Mouse (Mus musculus) cerebellum, adult 11-12 months (tissue): ENCODE measurements around the gene Gm20820.
"Not testable (repeated sequence)": the region's sequence is repeated elsewhere in the genome, so short reads cannot be mapped to it uniquely, and the experiment has no call there.

Experiments used
- DNase-seq: peaks from one replicate; pipeline ENCODE4 v3.0.0; 2022

Gene Gm20820

GRCm38 (mm10) chrY:86061472-86061871, at the start of gene Gm20820:
Gene Gm20820, plus strand, starts transcription at chrY:86061772.
- not testable (repeated sequence) for DNase-seq
